Mouse (Mus musculus) stomach, postnatal 0 days (tissue): ENCODE measurements at regions not wholly inside any gene's neighbourhood (a gene's known extent, or its start where the extent isn't known, plus 50 kb on each side); places are given as distances from the start of the nearest gene placed in this dataset.

ENCODE experiments used
- ATAC-seq: fragments of 200-750 bp; cut with Nextera tagmentation; 2 replicates; pipeline ENCODE4 v1.8.0; 2017; ENCODE audit not compliant: low FRiP score, low TSS enrichment
- DNase-seq: peaks from one replicate; pipeline ENCODE4 v3.0.0-alpha.2; 2016; ENCODE audit warnings: low spot score
- H3K27ac ChIP-seq: fragments of 300-500 bp; sonication (generic); replicated peaks from 2 replicates; pipeline ENCODE4 v1.5.1; 2014; ENCODE audit warnings: mild to moderate bottlenecking, control low read depth
- H3K27me3 ChIP-seq: fragments of 300-500 bp; sonication (generic); 2 replicates; pipeline ENCODE4 v1.6.1; 2014; ENCODE audit warnings: low read length; ENCODE audit not compliant: control insufficient read depth, insufficient read depth
- H3K36me3 ChIP-seq: fragments of 300-500 bp; sonication (generic); 2 replicates; pipeline ENCODE4 v1.6.1; 2014; ENCODE audit warnings: low read length, mixed read lengths; ENCODE audit not compliant: control insufficient read depth, insufficient read depth
- H3K4me1 ChIP-seq: fragments of 300-500 bp; sonication (generic); replicated peaks from 2 replicates; pipeline ENCODE4 v1.6.1; 2014; ENCODE audit warnings: antibody characterized with exemption; ENCODE audit not compliant: control insufficient read depth, insufficient read depth
- H3K4me2 ChIP-seq: fragments of 300-500 bp; sonication (generic); replicated peaks from 2 replicates; pipeline ENCODE4 v1.6.1; 2014; ENCODE audit warnings: low read depth, mild to moderate bottlenecking, control low read depth, moderate library complexity
- H3K4me3 ChIP-seq: fragments of 300-500 bp; sonication (generic); 2 replicates; pipeline ENCODE4 v1.5.1; 2014; ENCODE audit warnings: low read depth, low read length, control low read depth
- H3K9ac ChIP-seq: fragments of 300-500 bp; sonication (generic); 2 replicates; pipeline ENCODE4 v1.6.1; 2014; ENCODE audit warnings: mild to moderate bottlenecking, low read length, control low read depth, mixed read lengths
- H3K9me3 ChIP-seq: fragments of 300-500 bp; sonication (generic); 2 replicates; pipeline ENCODE4 v1.6.1; 2016; ENCODE audit warnings: low read length; ENCODE audit not compliant: control insufficient read depth
- CTCF ChIP-seq: IDR thresholded peaks from 2 replicates; pipeline ENCODE4 v1.5.1; 2016; ENCODE audit warnings: antibody characterized with exemption, low read depth, mild to moderate bottlenecking, moderate library complexity
- EP300 ChIP-seq: optimal IDR thresholded peaks from 2 replicates; pipeline ENCODE3; 2016; ENCODE audit warnings: antibody characterized with exemption
- WGBS: fragments of 180-500 bp; shearing (Covaris S2); extraction: QIAGEN DNeasy Blood & Tissue Kit; methylation state at CpG from one replicate; pipeline ENCODE4 v1.1.7; 2014; 5-methylcytosine and 5-hydroxymethylcytosine counted together

- WGBS = 71% methylated on average over 3 of the region's 3 CpGs
Observed at GRCm38 (mm10) chr1:34979350-34979749, 129.6 kb downstream of the Plekhb2 start.

GRCm38 (mm10) chr1:34981934-34982333 lies 132.2 kb downstream of the Plekhb2 start:
- Histone ChIP-seq H3K9ac (no peak overlapping the region), H3K4me2 (no peak overlapping the region), H3K27me3 (no peaks in the 10 kb centered on the region), H3K4me1 (no peaks in the 10 kb centered on the region), H3K9me3 (no peaks in the 10 kb centered on the region), H3K27ac (no peak overlapping the region), H3K4me3 (no peak overlapping the region), H3K36me3 (no peaks in the 10 kb centered on the region)
- ATAC-seq (no peak), DNase-seq (no peak)
- TF ChIP-seq EP300 (no peak), CTCF (no peak)
- 88% methylated on average over 2 of the region's 2 CpGs for WGBS

More at GRCm38 (mm10) chr1:34979350-34979749, 129.6 kb downstream of the Plekhb2 start:
- Histone ChIP-seq H3K4me3 (no peak overlapping the region), H3K27ac (no peak overlapping the region), H3K36me3 (no peaks in the 10 kb centered on the region), H3K4me1 (no peaks in the 10 kb centered on the region), H3K9ac (no peak overlapping the region), H3K9me3 (no peaks in the 10 kb centered on the region), H3K27me3 (no peaks in the 10 kb centered on the region), H3K4me2 (no peak overlapping the region)
- ATAC-seq = no peak
- TF ChIP-seq EP300 (no peak), CTCF (no peak)
- no peak for DNase-seq

- TF ChIP-seq CTCF (no peak), EP300 (no peak)
- no peaks in the 10 kb centered on the region for H3K4me1 ChIP-seq
- ATAC-seq (no peak), DNase-seq (no peak)
- WGBS = 44% methylated on average over 2 of the region's 2 CpGs
- no peaks in the 10 kb centered on the region for H3K27me3 ChIP-seq
- H3K9me3 ChIP-seq = no peaks in the 10 kb centered on the region
- no peak overlapping the region for H3K4me2 ChIP-seq
- H3K4me3 ChIP-seq = no peak overlapping the region
- H3K9ac ChIP-seq = no peak overlapping the region
- H3K36me3 ChIP-seq = no peaks in the 10 kb centered on the region
- H3K27ac ChIP-seq = no peak overlapping the region
Observed at GRCm38 (mm10) chr1:34982966-34983365, 133.2 kb downstream of the Plekhb2 start.

DNA sequence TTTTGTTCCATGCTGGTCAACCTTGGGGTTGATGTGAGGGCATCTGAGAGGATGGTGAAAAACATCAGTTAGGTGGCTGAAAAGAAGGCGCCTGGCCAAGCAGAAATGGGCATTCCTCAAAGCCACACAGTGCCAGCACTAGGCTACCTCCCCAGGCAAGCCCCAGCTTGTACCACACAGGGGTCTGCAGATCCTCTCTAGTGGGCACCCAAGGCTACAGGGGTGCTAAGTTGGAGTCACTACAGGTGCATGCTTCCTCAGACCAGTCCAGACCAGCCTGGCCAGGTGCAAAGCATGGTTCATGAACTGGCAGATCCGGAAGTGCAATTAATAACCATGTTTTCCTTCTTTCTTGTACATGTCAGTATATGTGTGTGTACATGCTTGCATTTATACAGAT lies 137.1 kb downstream of the Plekhb2 start:
- no peaks in the 10 kb centered on the region for H3K4me1 ChIP-seq
- ATAC-seq = no peak
- H3K9me3 ChIP-seq = no peaks in the 10 kb centered on the region
- 67% methylated on average over 2 of the region's 2 CpGs for WGBS
- H3K27me3 ChIP-seq = no peaks in the 10 kb centered on the region
- no peak overlapping the region for H3K27ac ChIP-seq
- DNase-seq = no peak
- H3K4me3 ChIP-seq = no peak overlapping the region
- no peak overlapping the region for H3K9ac ChIP-seq
- H3K4me2 ChIP-seq = no peak overlapping the region
- TF ChIP-seq CTCF = no peak
- no peak for TF ChIP-seq EP300
- H3K36me3 ChIP-seq = no peaks in the 10 kb centered on the region

DNA sequence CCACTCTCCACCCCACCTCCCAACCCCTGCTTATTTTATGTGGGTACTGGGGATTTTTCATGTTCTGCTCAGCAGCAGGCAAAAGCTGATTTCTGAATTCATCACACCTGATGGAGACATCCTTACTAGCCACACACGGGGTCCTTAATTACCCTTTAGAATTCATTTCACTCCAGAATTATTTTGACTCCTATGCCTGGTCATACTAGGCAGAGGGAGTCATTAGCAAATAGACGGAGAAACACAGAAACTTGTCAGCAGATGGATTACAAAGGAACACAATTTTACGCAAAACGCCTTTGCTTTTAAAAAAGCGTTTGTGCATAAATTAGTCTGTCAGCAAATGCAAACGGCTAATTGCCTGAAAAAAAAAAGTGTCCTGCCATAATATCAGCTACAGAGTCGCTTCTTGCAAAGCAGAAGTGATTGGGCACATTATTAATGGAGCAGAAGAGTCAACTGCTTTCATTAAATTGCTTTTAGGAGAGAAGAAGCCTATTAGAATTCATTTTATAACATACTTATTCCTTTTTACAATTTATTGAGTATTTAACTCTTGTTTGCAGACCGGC lies 138.0 kb downstream of the Plekhb2 start:
- no peak for DNase-seq
- Histone ChIP-seq H3K4me1 (no peaks in the 10 kb centered on the region), H3K9me3 (no peaks in the 10 kb centered on the region), H3K9ac (no peak overlapping the region), H3K4me3 (no peak overlapping the region), H3K36me3 (no peaks in the 10 kb centered on the region), H3K27me3 (no peaks in the 10 kb centered on the region), H3K4me2 (no peak overlapping the region), H3K27ac (no peak overlapping the region)
- ATAC-seq = no peak
- TF ChIP-seq EP300 = no peak
- 71% methylated on average over 8 of the region's 8 CpGs for WGBS

- H3K27me3 ChIP-seq = no peaks in the 10 kb centered on the region
- no peaks in the 10 kb centered on the region for H3K4me1 ChIP-seq
- no peak overlapping the region for H3K27ac ChIP-seq
- no peak overlapping the region for H3K4me3 ChIP-seq
- no peaks in the 10 kb centered on the region for H3K9me3 ChIP-seq
- peak; percentile 16; the same call in 1 of the 2 replicates for TF ChIP-seq CTCF
- TF ChIP-seq EP300 = no peak
- no peak overlapping the region for H3K4me2 ChIP-seq
- no peaks in the 10 kb centered on the region for H3K36me3 ChIP-seq
- ATAC-seq = no peak
- 72% methylated on average over 7 of the region's 7 CpGs for WGBS
- DNase-seq = no peak
- H3K9ac ChIP-seq = no peak overlapping the region
Observed at GRCm38 (mm10) chr1:34988225-34988624, 138.4 kb downstream of the Plekhb2 start.
